Mouse (Mus musculus) MEL (cell line): ENCODE results near the gene Gprc5a. TPM values are rescaled to one million over a fixed set of nuclear protein-coding genes. Genes with fewer than 3 reads are reported as not detected.

Experiments used
- DNase-seq: peaks from one replicate; pipeline ENCODE4 v3.0.0; 2011; ENCODE audit warnings: low read depth, low spot score
- H3K27ac ChIP-seq: 2 replicates; pipeline ENCODE4 v1.5.1; 2012; ENCODE audit warnings: low read depth, mild to moderate bottlenecking, control low read depth, low read length, moderate library complexity; ENCODE audit not compliant: control insufficient read depth
- H3K27me3 ChIP-seq, 2 experiments: fragments of 150-350 bp in 1 of 2; sonication (generic) in 1 of 2; 2 replicates each; pipeline ENCODE4 v1.6.1; 2012; ENCODE audit warnings: low read length in 2 of 2, mild to moderate bottlenecking in 2 of 2, improper control_type of control experiment in 1 of 2, moderate library complexity in 1 of 2; ENCODE audit not compliant: insufficient read depth in 2 of 2, control insufficient read depth in 1 of 2
- H3K36me3 ChIP-seq, 2 experiments: 2 replicates each; pipeline ENCODE4 v1.6.1; 2012 to 2014; ENCODE audit warnings: low read length in 2 of 2, improper control_type of control experiment in 1 of 2, inconsistent platforms in 1 of 2, mild to moderate bottlenecking in 1 of 2; ENCODE audit not compliant: insufficient read depth in 2 of 2, control insufficient read depth in 1 of 2
- H3K4me1 ChIP-seq, 2 experiments: fragments of 150-350 bp in 1 of 2; sonication (generic) in 1 of 2; 2 replicates each; pipeline ENCODE4 v1.6.1; 2012; ENCODE audit warnings: low read length in 2 of 2, improper control_type of control experiment in 1 of 2, mild to moderate bottlenecking in 1 of 2; ENCODE audit not compliant: insufficient read depth in 2 of 2, control insufficient read depth in 1 of 2
- H3K4me3 ChIP-seq, 2 experiments: fragments of 150-350 bp in 1 of 2; sonication (generic) in 1 of 2; 2 replicates each; pipeline ENCODE4 v1.5.1; 2012; ENCODE audit warnings: low read depth in 2 of 2, low read length in 2 of 2, mild to moderate bottlenecking in 2 of 2, moderate library complexity in 2 of 2, control low read depth in 1 of 2, improper control_type of control experiment in 1 of 2; ENCODE audit not compliant: control insufficient read depth in 1 of 2, insufficient read depth in 1 of 2
- H3K79me2 ChIP-seq: 2 replicates; pipeline ENCODE4 v1.6.1; 2012; ENCODE audit warnings: mild to moderate bottlenecking, low read length, moderate library complexity; ENCODE audit not compliant: control insufficient read depth, poor library complexity, insufficient read depth
- H3K9ac ChIP-seq: 2 replicates; pipeline ENCODE4 v1.6.1; 2012; ENCODE audit warnings: low read depth, mild to moderate bottlenecking, control low read depth, low read length, moderate library complexity; ENCODE audit not compliant: control insufficient read depth, poor library complexity, severe bottlenecking
- H3K9me3 ChIP-seq: fragments of 150-350 bp; sonication (generic); replicated peaks from 2 replicates; pipeline ENCODE4 v1.6.1; 2012; ENCODE audit warnings: mild to moderate bottlenecking, low read length, improper control_type of control experiment, moderate library complexity; ENCODE audit not compliant: insufficient read depth
- CHD2 ChIP-seq: IDR thresholded peaks from 2 replicates; pipeline ENCODE4 v1.6.1; 2011; ENCODE audit warnings: low read length, improper control_type of control experiment
- ELF1 ChIP-seq: IDR thresholded peaks from 2 replicates; pipeline ENCODE4 v1.6.1; 2014; ENCODE audit warnings: low read depth, mild to moderate bottlenecking, inconsistent platforms, low read length, improper control_type of control experiment, moderate library complexity
- EP300 ChIP-seq, 2 experiments: IDR thresholded peaks; 2 replicates each; pipeline ENCODE4 v1.6.1; 2011; ENCODE audit warnings: improper control_type of control experiment in 2 of 2, low read length in 2 of 2, low read depth in 1 of 2, mild to moderate bottlenecking in 1 of 2
- ETS1 ChIP-seq: IDR thresholded peaks from 2 replicates; pipeline ENCODE4 v1.6.1; 2012; ENCODE audit warnings: low read depth, mild to moderate bottlenecking, inconsistent platforms, low read length, improper control_type of control experiment, moderate library complexity
- HCFC1 ChIP-seq: IDR thresholded peaks from 2 replicates; pipeline ENCODE4 v1.6.1; 2012; ENCODE audit warnings: low read depth, mild to moderate bottlenecking, inconsistent platforms, low read length, improper control_type of control experiment, moderate library complexity
- JUND ChIP-seq: IDR thresholded peaks from 2 replicates; pipeline ENCODE4 v1.6.1; 2011; ENCODE audit warnings: low read depth, mild to moderate bottlenecking, improper control_type of control experiment, low read length
- MAFK ChIP-seq: IDR thresholded peaks from 2 replicates; pipeline ENCODE4 v1.6.1; 2011; ENCODE audit warnings: low read depth, mild to moderate bottlenecking, low read length, improper control_type of control experiment, borderline replicate concordance
- MAX ChIP-seq: IDR thresholded peaks from 2 replicates; pipeline ENCODE4 v1.6.1; 2011; ENCODE audit warnings: low read length, improper control_type of control experiment
- MAZ ChIP-seq: IDR thresholded peaks from 2 replicates; pipeline ENCODE4 v1.6.1; 2012; ENCODE audit warnings: low read depth, mild to moderate bottlenecking, inconsistent platforms, low read length, improper control_type of control experiment
- MEF2A ChIP-seq: IDR thresholded peaks from 2 replicates; pipeline ENCODE4 v1.6.1; 2014; ENCODE audit warnings: low read depth, mild to moderate bottlenecking, inconsistent platforms, low read length, improper control_type of control experiment; ENCODE audit not compliant: poor library complexity, insufficient replicate concordance, severe bottlenecking; ENCODE audit errors: extremely low read depth
- MXI1 ChIP-seq: IDR thresholded peaks from 2 replicates; pipeline ENCODE4 v1.6.1; 2011; ENCODE audit warnings: mild to moderate bottlenecking, low read depth, low read length, improper control_type of control experiment
- MYB ChIP-seq: IDR thresholded peaks from 2 replicates; pipeline ENCODE4 v1.6.1; 2011; ENCODE audit warnings: mild to moderate bottlenecking, low read depth, low read length, improper control_type of control experiment
- MYC ChIP-seq: IDR thresholded peaks from 2 replicates; pipeline ENCODE4 v1.6.1; 2011; ENCODE audit warnings: low read depth, mild to moderate bottlenecking, low read length, improper control_type of control experiment, moderate library complexity
- POLR2A ChIP-seq, 2 experiments: IDR thresholded peaks; 2 replicates each; pipeline ENCODE4 v1.6.1; 2011 to 2012; ENCODE audit warnings: low read length in 2 of 2, mild to moderate bottlenecking in 2 of 2, control low read depth in 1 of 2, improper control_type of control experiment in 1 of 2, low read depth in 1 of 2, moderate library complexity in 1 of 2; ENCODE audit not compliant: control insufficient read depth in 1 of 2, insufficient read depth in 1 of 2, poor library complexity in 1 of 2
- POLR2AphosphoS5 ChIP-seq: IDR thresholded peaks from 2 replicates; pipeline ENCODE4 v1.6.1; 2012; ENCODE audit warnings: low read depth, borderline replicate concordance, mild to moderate bottlenecking, inconsistent platforms, low read length, moderate library complexity, mixed read lengths
- RAD21 ChIP-seq: IDR thresholded peaks from 2 replicates; pipeline ENCODE4 v1.6.1; 2011; ENCODE audit warnings: mild to moderate bottlenecking, low read depth, low read length, improper control_type of control experiment
- RCOR1 ChIP-seq: IDR thresholded peaks from 2 replicates; pipeline ENCODE4 v1.6.1; 2012; ENCODE audit warnings: low read depth, mild to moderate bottlenecking, inconsistent platforms, low read length, improper control_type of control experiment
- SIN3A ChIP-seq: IDR thresholded peaks from 2 replicates; pipeline ENCODE4 v1.6.1; 2012; ENCODE audit warnings: low read length, improper control_type of control experiment, inconsistent platforms
- SMC3 ChIP-seq: IDR thresholded peaks from 2 replicates; pipeline ENCODE4 v1.6.1; 2011; ENCODE audit warnings: low read depth, low read length, improper control_type of control experiment
- TBP ChIP-seq: IDR thresholded peaks from 2 replicates; pipeline ENCODE4 v1.8.0; 2011; ENCODE audit warnings: low read depth, low read length, improper control_type of control experiment
- UBTF ChIP-seq: IDR thresholded peaks from 2 replicates; pipeline ENCODE4 v1.6.1; 2012; ENCODE audit warnings: low read depth, mild to moderate bottlenecking, inconsistent platforms, low read length, improper control_type of control experiment, moderate library complexity, borderline replicate concordance; ENCODE audit not compliant: insufficient read depth
- polyA plus RNA-seq, 2 experiments: library from polyadenylated mRNA; stranded (reverse) in 1 of 2; unstranded in 1 of 2; fragments of >175 nt in 1 of 2; fragments of >200 nt in 1 of 2; gene quantifications; 2 replicates each; pipeline versions ENCODE4 v1.2.1 to v1.2.4; 2012; ENCODE audit warnings: low replicate concordance in 2 of 2, low read depth in 1 of 2; ENCODE audit not compliant: insufficient read length in 2 of 2, insufficient read depth in 1 of 2, missing spikeins in 1 of 2
- total RNA-seq: library from RNA; depleted of rRNA; stranded (reverse); fragments of 300-350 nt; gene quantifications from 2 replicates; pipeline ENCODE4 v1.2.3, GENCODE M21; 2012

Gene Gprc5a
- total and polyA plus RNA-seq, 3 experiments: 0.06 TPM; not detected in 2

- Histone ChIP-seq H3K9ac (no peak overlapping the region), H3K27ac (no peak overlapping the region)
- no peak for DNase-seq
- TF ChIP-seq EP300 (IDR thresholded peaks at IDR 0.05; ENCODE audit: low read depth in 1 of 2, low read length in 2 of 2) (no peak), MAX (no peak), ETS1 (no peak)
- TF ChIP-seq, all 39 proteins: peak for 0
- no peak overlapping the region for H3K4me3 ChIP-seq
- H3K27me3 ChIP-seq: no peaks in the 10 kb centered on the region; a peak in 2 of 4 replicates
- no peaks in the 10 kb centered on the region for H3K9me3 ChIP-seq
- H3K79me2 ChIP-seq: no peaks in the 10 kb centered on the region
- no peaks in the 10 kb centered on the region; a peak in 1 of 4 replicates for H3K36me3 ChIP-seq
- H3K4me1 ChIP-seq: no peaks in the 10 kb centered on the region
Observed at GRCm38 (mm10) chr6:135070347-135070746, 4.9 kb downstream of the Gprc5a start.

- H3K27me3 ChIP-seq: no peaks in the 10 kb centered on the region; a peak in 1 of 4 replicates
- no peak for TF ChIP-seq MAFK
- no peak for TF ChIP-seq ELF1
- no peak for TF ChIP-seq MAZ
- no peak for TF ChIP-seq MYB
- no peak for TF ChIP-seq MYC
- no peak for TF ChIP-seq MEF2A
- no peak for TF ChIP-seq CHD2
- TF ChIP-seq MXI1: no peak
- TF ChIP-seq RCOR1: no peak
- no peak for TF ChIP-seq POLR2A (IDR thresholded peaks at IDR 0.05; ENCODE audit: control insufficient read depth in 1 of 2, insufficient read depth in 1 of 2, low read depth in 1 of 2, low read length in 2 of 2, poor library complexity in 1 of 2)
- no peak for TF ChIP-seq UBTF
- no peak for TF ChIP-seq POLR2AphosphoS5
- no peak for TF ChIP-seq SMC3
- no peak for TF ChIP-seq TBP
- no peak for TF ChIP-seq RAD21
- no peak for TF ChIP-seq SIN3A
- no peak for TF ChIP-seq HCFC1
- no peak for TF ChIP-seq JUND
- H3K4me1 ChIP-seq: no peaks in the 10 kb centered on the region
- H3K9me3 ChIP-seq: no peaks in the 10 kb centered on the region
- no peak overlapping the region for H3K9ac ChIP-seq
- no peak overlapping the region for H3K27ac ChIP-seq
- H3K79me2 ChIP-seq: no peaks in the 10 kb centered on the region
- DNase-seq: no peak
- no peaks in the 10 kb centered on the region for H3K36me3 ChIP-seq
- no peak overlapping the region for H3K4me3 ChIP-seq
Observed at GRCm38 (mm10) chr6:135074405-135074947, 9.0 kb downstream of the Gprc5a start.
